Mouse (Mus musculus): ENCODE measurements around the gene Il17c.
A peak's percentile ranks its signal among the peaks of the same experiment; 100 is the strongest.

Il17c gene

DNA sequence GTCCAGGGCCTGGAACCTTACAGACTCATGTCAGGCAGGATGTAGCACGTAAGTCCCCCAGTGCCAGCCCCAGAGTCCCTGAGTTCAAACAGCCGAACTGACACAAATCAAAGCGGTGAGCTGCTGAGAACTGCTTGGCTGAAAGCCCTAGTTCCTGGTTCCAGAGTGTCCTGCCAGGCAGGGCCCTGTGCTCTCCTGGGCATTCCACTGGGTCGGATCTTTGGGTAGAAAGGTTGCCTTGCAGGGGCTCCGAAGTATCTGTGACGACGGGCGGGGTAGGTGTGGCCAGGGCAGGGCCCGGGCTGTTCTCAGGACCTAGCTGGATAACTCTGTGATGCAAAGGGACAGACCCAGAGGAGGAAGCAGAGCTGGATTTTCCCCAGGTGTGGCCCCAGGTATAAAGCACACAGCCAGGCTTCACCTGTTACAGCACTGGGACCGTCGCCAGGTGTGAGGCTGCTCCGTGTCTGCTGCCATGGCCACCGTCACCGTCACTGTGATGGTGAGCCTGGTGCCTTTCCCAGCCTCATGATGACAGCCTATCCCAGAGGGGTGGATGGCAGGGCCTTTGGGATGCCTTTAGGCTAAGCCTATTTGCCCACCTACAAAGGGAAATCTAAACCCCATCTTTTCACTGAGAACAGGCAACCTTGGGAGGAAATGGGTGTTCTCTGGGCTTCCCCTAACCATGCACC, at the start of gene Il17c:
Il17c (plus strand) TSS at position 645 of the 695 bp plus-strand sequence.
- DNase-seq: no peak

DNA sequence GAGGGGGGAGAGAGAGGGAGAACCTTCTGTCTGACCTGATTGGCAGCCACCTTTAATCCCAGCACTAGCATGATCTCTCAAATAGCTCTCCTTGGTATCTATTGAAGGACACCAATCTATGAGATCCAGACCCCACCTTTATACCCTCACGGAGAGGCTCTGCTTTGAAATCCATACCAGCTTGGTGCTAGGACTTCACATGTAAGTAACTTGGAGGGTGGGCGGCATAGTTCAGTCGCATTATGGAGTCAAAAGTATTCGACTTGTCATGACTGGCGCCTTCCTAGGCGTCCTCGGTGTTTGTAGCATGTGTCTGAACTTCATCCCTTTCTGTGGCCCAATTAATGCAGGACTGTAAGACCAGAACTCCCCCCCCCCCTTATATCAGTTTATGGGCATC, 46.5 kb upstream of the Il17c start:
- DNase-seq: no peak

DNA sequence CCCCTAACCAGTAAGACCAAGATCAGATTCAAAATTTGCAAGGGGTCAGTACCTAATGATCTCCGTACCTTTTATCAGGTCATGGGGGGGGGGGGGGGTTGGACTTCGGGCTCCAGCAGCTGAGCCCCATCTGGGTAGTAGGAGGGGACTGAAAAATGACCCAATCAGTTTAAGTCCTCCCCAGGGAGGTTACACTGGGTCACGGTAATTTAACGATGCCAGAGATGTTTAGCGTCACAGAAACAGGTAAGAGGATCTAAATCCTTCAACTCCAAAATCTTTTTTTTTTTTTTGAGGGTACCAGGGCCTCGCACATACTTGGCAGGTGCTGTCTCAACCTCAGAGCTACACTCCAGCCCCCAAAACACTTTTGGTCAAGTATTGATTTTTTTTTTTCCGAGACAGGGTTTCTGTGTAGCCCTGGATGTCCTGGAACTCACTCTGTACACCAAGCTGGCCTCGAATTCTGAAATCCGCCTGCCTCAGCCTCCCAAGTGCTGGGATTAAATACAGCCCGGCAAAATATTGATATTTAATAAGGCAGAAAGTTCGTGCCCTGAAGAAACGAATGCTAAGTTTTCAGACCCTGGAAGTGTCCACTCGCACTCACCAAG, 46.0 kb upstream of the Il17c start:
- no peak for DNase-seq

DNA sequence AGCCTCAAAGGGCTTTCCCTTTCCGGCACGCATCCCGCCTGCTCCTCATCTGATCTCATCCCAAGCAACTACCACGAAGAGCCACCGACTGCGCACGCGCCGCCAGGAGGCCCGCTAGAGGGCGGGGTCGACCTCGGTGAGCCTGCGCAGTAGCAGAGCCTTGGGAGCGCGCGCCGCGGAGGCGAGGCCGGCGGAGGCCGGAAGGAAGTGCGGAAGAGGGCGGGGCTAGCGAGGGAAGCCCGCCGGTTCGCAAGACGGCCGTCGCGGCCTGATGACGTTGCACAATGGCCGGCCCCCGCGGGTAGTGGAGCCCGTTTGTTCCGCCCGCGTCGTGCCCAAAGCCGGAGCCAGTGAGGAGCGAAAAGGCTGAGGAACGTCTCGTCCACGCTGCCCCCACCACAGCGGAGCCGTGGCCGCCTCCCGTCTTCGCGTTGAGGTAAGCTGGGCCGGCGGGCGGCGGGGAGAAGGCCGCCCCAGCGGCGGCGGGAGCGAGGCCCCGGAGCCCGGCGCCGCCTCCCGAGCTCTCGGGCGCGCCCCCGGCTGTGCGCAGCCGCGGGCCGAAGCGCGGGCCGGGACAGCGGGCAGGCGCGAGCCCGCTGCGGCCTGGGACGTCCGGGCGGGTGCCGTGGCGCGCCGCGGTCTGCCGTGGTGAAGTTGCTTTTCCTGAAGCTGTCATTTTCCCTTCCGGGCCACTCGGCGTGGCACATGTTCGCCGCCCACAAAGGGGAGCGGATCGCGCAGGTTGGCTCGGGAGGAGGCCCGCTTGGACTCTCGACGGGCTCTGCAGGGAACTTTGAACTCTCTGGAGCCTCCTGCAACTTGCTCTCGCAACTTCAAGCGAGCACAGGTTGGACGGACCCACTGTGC, 45.2 kb upstream of the Il17c start, which contains the start of gene Zc3h18:
Zc3h18 (plus strand) TSS at position 245 of the 867 bp plus-strand sequence.
- peak; percentile 99 for DNase-seq

DNA sequence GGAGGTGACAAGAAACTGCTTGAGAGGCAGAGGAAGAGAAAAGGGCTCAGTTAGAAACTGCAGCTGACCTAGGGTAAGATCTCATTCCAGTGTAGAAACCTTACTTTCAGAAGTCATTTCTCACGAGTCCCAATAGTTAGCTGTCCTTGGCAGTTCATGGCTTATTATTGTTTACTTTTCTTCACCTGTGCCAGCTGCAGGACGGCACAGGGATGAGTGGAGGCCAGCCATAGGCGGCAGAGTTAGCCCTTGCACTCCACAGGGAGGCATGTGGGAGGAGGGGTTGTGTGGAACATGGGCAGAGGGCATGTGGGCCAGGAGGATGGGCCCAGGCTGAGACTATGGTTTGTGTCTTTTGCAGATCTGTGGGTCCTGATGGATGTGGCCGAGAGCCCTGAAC, 38.8 kb upstream of the Il17c start:
- DNase-seq: no peak

GRCm38 (mm10) chr8:122389357-122389756, 32.5 kb upstream of the Il17c start:
- DNase-seq: no peak

- no peak for DNase-seq
These were observed 31.1 kb upstream of the Il17c start for GRCm38 (mm10) chr8:122390758-122391157.

- DNase-seq: no peak
These were observed 28.1 kb upstream of the Il17c start for GRCm38 (mm10) chr8:122393717-122394116.

- DNase-seq: no peak
These were observed 26.5 kb upstream of the Il17c start for GRCm38 (mm10) chr8:122395291-122395690.

DNA sequence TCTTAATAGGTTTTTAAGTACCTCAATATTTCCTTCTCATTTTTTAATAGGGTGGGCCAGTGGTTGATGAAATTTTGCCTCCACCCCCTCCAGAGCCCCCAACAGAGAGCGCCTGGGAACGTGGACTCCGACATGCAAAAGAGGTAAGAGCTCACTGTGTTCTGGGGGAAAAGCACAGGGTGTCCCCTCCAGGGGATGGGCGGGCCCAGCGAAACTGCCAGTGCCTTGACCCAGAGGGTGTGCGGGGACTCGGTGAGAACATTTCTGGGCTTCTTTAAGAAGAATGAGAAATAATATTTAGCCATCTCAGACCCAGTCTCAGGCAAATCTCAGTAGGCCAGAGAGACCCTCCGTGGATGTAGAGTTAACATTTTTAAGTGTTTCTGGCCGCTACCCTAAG, 23.6 kb upstream of the Il17c start:
- DNase-seq: no peak

DNA sequence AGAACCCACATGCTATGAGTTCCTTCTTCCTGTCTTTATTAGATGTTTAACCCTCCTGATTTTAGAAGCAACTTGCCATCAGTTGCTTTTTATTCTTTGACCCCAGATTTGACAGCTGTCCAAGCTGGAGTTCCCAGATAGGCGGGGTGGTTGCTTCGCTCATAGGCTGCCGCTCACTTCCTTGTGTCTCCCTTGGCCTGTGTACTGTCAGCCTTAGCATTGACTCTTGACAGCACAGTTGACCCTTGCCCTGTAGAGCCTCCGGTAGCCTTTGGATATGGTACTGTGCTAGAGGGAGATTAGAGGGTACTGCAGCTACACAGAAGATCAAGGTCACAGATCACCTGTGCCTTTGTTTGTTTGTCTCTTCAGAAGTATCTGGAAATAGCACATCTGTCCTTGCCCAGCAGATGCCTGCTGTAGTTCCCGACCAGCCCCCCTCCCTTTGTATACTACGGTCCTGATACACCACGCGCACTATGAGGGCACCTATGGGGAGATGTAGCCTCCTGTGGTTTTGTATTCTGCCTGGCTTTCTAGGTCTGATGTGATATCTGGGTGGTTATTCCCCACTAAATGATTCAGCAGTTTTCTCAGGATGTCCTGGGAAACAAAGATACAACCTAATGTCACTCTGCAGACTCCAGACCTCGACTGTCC, 16.5 kb upstream of the Il17c start:
- DNase-seq: no peak

DNA sequence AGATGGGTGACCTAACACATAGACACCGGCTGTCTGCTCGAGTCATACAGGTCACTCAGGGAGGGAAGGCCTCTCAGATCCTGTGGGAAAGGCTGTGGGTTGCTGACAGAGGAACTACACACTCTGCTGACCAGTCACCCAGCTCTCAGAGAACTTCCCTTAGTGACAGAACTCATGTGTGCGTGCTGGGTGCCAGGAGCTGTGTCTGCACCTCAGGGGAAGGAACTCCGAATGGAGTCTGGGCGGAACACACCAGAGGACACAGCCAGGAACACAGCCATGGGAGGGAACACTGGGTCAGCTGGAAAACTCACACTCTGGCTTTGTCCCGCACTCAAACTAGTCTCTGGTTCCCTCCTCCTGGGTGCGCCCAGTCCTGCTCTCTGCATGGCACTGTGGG, 14.1 kb upstream of the Il17c start:
- DNase-seq: no peak

DNA sequence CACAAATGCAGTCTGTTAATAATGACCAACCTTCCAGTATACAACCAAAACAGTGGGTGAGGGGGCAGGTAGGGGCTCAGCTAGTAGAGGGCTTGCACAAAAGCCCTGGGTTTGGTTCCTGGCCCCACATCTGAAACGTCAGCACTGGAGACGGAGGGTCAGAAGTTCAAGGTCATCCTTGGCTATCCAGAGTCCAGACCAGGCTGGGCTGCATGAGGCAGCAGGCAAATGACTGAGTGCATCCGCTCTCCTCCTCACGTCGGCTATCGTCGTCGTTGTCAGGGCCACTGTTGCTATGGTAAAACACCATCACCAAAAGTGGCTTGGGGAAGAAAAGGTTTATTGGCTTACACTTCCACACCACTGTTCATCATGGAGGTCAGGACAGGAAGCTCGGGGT, 7.5 kb upstream of the Il17c start:
- DNase-seq: no peak

- no peak for DNase-seq
These were observed 6.3 kb upstream of the Il17c start for GRCm38 (mm10) chr8:122415554-122415953.

DNA sequence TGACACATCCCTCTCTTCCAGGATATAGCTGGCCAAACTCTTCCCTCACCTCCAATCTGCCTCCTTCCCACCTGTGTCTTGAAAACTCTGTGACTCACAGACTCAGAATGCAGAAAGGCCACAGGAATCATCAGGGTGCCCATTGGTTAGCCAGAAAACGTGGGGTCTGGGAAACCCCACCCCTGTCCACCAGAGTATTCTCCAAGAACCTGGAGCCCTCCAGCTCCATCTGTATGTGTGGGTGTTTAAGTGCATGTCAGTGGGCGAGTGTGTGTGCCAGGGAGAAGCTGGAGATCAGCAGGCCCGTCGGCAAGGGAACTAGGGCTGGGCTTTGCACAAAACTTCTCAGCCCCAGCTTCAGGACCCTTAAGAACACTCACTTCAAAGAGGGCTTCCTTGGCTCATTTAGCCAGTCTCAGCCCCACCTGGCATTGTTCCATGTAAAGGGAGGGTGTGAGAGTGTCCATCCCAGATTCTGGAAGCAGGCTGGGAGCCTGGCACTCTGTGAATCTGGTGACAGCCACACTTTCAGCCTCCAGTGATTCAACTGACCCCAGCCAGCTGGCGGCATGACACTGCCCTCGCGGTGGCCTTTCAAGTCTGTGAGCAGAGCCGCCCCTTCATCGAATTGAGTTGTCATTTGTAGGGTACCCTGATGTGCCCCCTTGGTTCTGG, 1.8 kb upstream of the Il17c start:
- DNase-seq: no peak

DNA sequence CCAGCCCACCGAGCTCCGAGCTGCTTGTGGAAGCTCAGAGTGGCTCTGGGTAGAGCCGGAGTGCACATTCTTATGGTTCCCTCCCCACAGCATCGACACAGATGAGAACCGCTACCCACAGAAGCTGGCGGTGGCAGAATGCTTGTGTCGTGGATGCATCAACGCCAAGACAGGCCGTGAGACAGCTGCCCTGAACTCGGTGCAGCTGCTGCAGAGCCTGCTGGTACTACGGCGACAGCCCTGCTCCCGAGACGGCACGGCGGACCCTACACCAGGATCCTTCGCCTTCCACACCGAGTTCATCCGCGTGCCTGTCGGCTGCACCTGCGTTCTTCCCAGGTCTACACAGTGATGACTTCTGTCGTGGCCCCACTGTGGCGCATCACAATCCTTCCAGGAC, 1.4 kb downstream of the Il17c start:
- DNase-seq: no peak

DNA sequence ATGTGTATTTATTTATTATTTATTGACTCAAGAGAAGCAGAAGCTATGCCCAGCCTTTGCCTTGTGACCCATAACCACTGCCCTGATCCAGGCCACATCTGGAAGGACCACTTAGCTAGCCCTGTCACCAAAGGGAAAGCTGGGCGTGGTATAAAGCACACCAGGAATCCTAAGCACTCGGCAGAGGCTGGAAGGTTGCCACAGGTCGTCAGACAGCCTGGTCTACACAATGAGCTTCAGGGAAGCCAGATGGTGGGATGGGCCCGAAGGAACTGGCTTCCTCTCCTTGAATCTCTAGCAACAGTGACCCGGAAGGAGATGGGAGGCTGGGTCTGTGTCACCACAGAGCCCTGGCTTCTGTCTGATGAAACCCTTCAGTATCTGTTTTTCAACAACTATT, 1.8 kb downstream of the Il17c start:
- DNase-seq: no peak

DNA sequence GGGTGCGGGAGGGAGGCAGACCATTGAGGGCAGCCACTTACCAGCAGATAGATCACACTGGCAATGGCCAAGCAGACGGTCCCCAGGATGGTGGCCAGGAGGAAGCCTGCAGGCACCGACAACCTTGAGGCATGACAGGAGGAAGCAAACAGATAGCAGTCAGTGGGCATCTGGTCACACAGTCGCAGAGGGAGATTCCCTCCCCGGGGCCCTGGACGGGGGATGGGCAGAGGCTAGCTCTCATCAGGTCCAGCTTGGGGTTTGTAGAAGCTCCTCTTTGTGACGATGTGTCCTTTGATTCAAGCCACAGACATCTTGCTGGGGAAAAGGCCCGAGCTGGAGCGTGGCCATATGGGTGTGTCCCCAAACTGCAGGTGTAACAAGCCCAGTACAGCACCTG, 4.3 kb downstream of the Il17c start:
- DNase-seq: no peak

DNA sequence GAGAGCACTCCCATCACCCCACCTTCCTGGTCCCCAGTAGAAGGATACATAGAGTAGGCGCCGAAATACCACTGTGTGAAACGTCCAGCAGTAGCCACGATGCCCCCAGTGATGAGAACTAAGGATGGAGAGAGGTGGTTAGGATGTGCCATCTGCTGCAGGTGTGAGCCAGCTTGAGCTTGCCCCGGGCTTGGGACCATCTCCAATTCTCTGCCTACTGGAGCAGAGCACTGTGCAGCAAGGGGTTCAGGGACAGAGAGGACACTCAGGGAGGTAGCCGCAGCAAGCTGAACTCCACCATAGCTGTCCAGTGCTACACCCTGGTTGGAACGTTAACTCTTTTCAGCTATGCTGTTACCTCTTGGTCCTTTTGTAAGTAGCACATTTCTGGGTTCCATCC, 5.8 kb downstream of the Il17c start:
- DNase-seq: no peak

GRCm38 (mm10) chr8:122428163-122428562, 6.3 kb downstream of the Il17c start:
- no peak for DNase-seq

DNA sequence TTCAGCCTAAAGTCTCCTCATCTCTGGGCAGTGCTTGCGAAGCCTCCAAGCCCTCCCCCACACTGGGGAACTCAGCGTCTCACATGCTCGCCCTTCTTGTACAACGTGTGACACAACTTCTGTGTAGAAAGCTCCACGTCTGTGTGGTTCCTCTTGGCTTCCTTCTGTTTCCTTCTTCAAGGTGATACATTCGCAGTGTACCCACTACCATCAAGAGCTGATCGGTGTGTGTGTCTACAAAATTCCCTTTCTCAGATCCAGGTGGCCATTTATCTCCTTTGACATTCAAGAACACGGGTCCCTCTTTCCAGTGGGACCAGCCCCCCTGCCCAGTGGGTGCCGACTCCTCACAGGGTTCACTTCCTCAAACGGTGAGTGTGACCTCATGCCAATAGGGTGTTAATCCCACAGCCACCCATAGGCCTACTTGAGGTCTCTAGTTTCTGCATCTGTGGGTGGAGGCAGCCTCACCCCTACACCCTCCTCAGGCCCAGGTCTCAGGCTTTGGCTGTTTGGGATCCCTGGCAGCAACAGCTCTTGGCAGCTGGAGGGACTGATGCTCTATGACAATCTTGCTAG, 8.3 kb downstream of the Il17c start:
- DNase-seq: no peak

GRCm38 (mm10) chr8:122430646-122431045, 8.8 kb downstream of the Il17c start:
- DNase-seq: no peak
